Mouse (Mus musculus): ENCODE results near the gene Mapk1.

The Mapk1 gene

DNA sequence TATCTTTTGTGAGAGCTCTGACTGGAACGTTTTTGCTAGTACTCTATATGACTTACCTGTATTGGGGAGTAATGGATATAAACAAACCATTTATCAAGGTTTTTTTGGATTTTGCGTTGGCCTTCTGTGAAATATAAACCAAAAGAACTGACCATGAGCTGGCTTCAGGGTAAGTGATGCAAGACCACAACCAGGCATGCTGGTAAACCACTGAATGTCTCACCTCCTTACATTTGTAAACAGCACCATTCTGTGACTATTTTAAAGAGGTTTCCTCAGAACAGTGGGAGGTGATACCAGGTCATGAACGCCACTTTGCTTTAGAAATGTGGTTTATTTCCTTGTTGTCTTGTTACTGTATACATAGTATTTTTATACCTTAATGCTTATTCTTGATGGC lies 103.1 kb downstream of the Mapk1 start:
- no peak for DNase-seq

GRCm38 (mm10) chr16:17086669-17087193 lies 103.5 kb downstream of the Mapk1 start:
- no peak for DNase-seq

- DNase-seq = no peak
Measured at GRCm38 (mm10) chr16:17088346-17088745, 105.2 kb downstream of the Mapk1 start.

DNA sequence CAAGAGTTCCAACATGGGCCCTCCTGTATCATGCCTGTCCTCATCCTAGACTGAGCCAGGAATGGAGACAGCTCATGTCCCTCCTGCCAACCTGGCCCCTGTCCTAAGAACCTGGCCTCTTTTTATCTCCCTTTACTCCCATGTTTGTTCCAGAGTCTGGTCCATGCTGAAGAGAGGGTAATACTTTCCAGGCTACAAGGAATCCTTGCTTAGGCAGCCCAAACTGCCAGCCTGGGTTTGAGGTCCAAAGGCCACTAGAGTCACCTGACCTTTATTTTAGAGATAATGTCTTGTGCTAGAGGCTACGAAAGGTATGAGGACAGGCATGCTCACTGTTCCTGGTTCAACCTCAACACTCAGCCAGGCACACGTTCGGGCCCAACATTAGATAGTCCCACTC lies 113.8 kb downstream of the Mapk1 start:
- peak; percentile 16 to 37 for DNase-seq

Measured in kidney, postnatal 36 days (tissue).